Mouse (Mus musculus): ENCODE results near the gene Per2.
"Not testable (repeated sequence)": the region's sequence is repeated elsewhere in the genome, so short reads cannot be mapped to it uniquely, and the experiment has no call there.

Per2 gene

DNA sequence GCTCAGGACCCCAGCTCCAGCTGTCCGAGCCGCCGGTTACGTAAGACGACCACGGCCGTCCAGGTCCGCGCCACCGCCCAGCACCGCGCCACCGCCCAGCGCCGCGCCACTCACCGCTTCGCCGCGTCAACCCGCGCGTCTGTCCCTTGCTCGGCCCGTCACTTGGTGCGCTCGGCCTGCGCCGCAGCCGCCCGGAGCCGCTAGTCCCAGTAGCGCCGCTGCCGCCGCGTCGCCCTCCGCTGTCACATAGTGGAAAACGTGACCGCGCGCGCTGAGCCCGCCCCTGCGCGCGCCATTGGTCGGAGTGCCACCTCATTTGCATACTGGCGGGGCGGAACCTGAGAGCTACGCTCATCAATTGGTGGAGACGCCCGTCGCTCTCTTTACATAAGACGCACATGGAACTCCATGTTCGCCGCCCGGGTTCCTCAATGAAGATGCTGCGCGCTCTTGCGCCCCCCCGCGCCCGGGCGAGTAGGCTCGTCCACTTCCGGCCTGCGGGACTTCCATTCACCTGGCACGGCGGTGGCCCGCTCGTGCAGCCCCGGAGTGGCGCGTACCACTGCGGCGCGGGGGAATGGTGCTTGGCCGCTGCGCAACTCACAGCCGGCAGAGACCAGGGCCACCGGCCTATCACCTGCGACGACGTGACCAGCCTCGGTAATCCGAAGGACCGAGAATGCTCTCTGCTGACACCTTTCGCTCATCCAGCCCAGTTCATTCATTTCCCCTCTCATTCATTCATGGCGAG, at the start of gene Per2:
Per2 (minus strand) TSS at position 266 of the 751 bp plus-strand sequence.
- DNase-seq (ENCODE audit: low read depth, low spot score): peak; percentile 100

DNA sequence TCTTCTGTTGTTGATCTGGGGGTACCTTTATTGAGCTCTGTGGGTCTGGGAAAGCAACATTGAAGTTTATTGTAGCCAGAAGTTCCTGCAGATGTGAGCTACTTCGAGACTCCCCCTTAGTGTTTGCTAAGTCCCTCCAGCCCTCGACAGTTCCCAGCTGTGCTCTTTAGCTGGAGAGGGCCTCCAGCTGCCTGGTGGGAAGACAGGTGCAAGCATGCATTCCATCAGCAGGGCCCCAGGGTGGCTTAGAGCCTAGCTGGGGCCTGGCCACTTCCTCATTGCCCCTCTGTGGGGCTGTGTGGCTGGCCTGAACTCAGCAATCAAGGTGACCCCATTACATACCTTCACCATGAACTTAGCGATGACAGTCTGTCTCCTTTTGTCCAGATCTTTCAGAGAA, 45.5 kb upstream of the Per2 start:
- DNase-seq (ENCODE audit: low read depth, low spot score): no peak

DNA sequence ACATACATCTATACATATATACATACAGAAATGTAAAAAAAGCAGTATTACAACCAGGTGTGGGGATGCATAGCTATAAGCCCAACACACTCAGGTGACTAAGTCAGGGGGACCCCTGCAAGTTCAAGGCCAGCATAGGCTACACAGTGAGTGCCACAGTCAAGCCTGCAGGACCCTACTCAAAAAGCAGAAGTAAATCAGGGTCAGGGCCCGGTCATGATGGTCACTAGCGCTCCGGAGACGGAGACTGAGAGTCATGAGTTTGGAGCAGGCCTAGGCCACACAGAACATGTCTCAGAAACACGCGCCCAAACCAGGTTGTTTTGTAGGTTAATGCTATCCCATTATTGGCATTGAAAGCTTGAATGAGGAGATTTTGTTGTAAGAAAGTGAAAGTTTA, 39.5 kb upstream of the Per2 start:
- no peak for DNase-seq (ENCODE audit: low read depth, low spot score)

DNA sequence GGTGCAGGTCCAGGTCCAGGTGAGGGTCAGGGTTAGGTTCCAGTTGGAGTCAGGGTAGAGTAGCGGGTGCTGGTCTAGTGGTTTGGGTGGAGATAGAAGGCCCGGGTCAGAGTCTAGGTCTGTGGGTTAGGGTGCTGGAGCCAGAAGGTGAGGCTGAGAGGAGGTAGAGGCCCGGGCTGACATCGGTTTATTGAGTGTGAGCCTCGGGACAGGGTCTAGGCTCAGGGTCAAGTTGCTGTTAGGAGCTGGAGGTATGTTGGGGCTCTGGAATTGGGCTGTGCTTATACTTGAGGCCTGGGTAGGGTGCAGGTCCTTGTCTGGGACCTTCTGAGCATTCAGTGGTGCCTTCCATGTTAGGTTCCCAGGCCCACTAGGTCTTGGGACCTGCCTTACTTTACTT, 36.2 kb upstream of the Per2 start:
- DNase-seq (ENCODE audit: low read depth, low spot score): no peak

- peak; percentile 88 for DNase-seq (ENCODE audit: low read depth, low spot score)
Observed at GRCm38 (mm10) chr1:91494457-91495140, 35.5 kb upstream of the Per2 start, which contains the start of gene Traf3ip1. TSS of gene Traf3ip1 (plus strand) at chr1:91494647.

GRCm38 (mm10) chr1:91493938-91494337, 34.8 kb upstream of the Per2 start:
- DNase-seq (ENCODE audit: low read depth, low spot score): no peak

DNA sequence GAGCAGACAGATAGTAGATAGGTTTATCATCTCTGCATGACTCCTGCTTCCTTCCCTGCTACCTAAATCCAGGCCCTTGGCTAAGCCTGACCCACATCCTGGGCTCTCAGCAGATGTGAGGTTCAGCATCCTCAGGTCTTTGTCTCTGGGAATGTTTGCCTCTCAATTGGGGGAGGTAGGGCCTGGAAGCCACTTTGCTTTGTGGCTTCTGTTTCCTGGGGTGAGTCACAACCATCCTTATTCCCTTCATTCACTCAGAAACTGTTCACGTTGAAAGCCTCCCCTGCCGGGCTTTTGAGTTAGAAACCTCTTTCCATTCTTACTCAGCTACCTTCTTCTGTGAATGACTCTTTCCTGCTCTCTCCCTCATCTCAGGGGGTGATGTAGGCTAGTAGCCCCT, 33.6 kb upstream of the Per2 start:
- no peak for DNase-seq (ENCODE audit: low read depth, low spot score)

- DNase-seq (ENCODE audit: low read depth, low spot score): no peak
Observed at GRCm38 (mm10) chr1:91490322-91490721, 31.2 kb upstream of the Per2 start.

GRCm38 (mm10) chr1:91486165-91486564, 27.0 kb upstream of the Per2 start:
- no peak for DNase-seq (ENCODE audit: low read depth, low spot score)

DNA sequence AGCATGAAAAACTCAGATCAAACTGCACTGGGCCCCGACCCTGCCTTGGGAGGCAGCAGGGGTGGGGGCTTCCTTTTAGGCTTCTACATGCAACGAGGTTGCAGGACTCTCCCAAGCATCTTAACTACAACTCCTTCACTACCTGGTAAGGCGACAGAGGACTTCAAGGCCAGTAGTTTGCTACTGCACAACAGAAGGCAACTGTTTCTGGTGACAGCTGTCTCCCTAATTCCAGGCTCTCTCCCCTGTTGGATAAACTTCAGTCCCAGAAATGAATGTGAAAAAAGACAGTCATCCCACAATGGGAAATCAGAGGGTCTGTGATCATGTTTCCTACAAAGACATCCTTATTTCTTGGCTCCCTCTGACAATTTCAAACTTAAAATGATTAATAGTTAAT, 26.3 kb upstream of the Per2 start:
- no peak for DNase-seq (ENCODE audit: low read depth, low spot score)

DNA sequence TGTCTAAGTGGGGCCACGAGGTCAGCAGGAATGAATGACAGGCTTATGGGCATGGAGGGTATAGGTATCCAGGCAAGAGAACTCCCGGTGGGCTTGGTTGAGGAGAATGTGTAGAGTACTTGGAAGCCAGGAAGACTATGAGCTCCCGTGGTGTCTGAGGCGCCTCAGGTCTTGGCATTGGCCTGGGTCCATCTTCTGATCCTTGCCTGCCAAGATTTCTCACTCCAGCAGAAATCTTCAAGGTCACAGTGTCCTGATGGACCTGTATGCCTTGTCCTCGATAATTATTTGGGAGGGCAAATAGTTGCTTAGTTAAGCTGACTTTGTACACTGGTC, 24.9 kb upstream of the Per2 start:
- DNase-seq (ENCODE audit: low read depth, low spot score): no peak

GRCm38 (mm10) chr1:91483304-91484010, 24.3 kb upstream of the Per2 start:
- peak; percentile 76 for DNase-seq (ENCODE audit: low read depth, low spot score)

GRCm38 (mm10) chr1:91482616-91483211, 23.6 kb upstream of the Per2 start:
- DNase-seq (ENCODE audit: low read depth, low spot score): no peak

DNA sequence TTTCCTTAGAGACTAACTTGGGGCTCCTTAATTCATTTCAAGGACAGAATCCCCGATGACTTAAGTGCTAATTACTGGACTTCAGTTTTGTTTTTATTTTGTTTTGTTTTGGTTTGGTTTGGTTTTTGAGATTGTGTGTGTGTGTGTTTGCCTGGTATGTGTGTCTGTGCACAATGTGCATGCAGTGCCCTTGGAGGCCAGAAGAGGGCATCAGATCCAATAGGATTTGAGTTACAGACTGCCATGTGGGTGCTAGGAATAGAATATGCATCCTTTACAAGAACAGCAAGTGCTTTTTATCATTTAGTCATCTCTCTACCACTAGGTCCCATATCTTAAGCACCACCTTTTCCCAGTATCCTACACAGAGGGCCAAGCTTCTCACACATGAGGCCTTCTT, 19.8 kb upstream of the Per2 start:
- no peak for DNase-seq (ENCODE audit: low read depth, low spot score)

DNA sequence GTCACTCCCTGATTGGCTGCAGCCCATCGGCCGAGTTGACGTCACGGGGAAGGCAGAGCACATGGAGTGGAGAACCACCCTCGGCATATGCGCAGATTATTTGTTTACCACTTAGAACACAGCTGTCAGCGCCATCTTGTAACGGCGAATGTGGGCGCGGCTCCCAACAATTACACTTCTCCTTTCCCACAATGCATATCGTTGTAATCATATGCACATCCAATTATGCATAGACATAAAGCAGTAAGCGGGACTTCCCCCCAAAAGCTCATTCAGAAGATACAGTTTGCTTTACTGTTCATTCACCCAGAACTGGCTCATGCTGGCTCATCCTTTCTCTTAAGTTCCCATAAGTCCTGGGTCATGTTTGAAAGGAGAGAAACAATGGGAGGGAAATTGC, 19.0 kb upstream of the Per2 start:
- not testable (repeated sequence) for DNase-seq (ENCODE audit: low read depth, low spot score)

DNA sequence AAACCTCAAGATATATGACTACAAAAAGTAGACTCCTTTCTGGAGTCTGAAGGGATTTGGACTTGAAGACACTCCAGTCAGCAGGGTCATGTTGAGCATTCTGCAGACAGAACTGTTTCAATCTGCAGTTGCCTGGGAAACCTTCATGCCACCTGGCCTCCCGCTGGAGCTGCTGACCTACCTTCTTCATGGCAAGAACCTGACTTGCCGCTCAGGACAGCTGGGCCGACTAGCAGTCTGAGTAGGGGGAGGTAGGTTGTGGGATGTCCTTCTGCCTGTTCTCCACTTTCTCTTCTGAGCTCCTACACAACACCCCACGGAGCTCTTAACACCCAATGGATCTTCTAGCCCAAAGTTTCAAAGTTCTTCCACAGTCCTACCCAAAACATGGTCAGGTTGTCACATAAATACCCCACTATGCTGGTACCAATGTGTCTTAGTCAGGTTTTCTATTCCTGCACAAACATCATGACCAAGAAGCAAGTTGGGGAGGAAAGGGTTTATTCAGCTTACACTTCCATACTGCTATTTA, 10.8 kb upstream of the Per2 start:
- no peak for DNase-seq (ENCODE audit: low read depth, low spot score)

- no peak for DNase-seq (ENCODE audit: low read depth, low spot score)
Observed at GRCm38 (mm10) chr1:91466186-91466585, 7.1 kb upstream of the Per2 start.

- DNase-seq (ENCODE audit: low read depth, low spot score): no peak
Observed at GRCm38 (mm10) chr1:91465244-91465643, 6.1 kb upstream of the Per2 start.

DNA sequence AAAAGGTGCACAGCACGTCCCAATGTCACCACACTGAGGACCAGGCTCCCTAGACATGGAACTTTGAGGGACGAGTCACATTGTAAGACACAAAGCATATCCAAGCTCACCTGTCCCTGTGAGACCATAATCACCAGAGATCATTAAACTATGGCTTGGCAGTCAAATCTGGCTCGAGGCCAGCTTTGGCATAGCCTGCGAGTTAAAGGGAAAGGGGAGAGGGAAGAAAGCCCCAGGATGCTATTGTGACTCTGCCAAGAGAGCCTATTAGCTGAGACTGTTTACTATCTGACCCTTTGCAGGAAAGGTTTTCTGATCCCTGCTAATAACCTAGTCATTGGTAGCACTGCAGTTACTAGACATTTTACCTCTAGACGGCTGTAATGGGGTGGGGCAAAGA, 5.3 kb upstream of the Per2 start:
- no peak for DNase-seq (ENCODE audit: low read depth, low spot score)

- DNase-seq (ENCODE audit: low read depth, low spot score): no peak
Observed at GRCm38 (mm10) chr1:91463336-91463995, 4.3 kb upstream of the Per2 start.

DNA sequence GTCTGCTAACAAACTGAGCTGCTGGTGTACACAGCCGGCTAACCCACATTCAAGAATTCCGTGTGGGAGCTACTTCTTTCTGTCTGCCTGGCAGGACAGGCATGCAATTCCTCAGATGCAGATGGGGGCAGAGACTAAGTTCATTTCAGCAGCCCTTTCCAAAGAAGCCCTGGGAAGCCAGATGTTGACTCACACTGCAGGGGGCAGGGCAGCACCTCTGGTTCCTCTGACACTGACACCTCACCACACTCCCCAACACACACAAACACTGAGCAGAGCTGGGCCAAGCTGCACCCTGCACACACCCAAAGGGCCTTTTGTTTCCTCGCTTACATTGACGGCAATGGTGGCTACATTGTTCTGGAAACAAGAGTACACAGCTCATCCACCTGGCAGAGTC, 1.4 kb upstream of the Per2 start:
- no peak for DNase-seq (ENCODE audit: low read depth, low spot score)

GRCm38 (mm10) chr1:91460069-91460468, 945 bp upstream of the Per2 start:
- DNase-seq (ENCODE audit: low read depth, low spot score): no peak

Data from forelimb bud, embryonic 11.5 days (tissue).